Mouse (Mus musculus) hindbrain, embryonic 16.5 days (tissue): Measurements from ENCODE around the gene Pde1a. TPM values are rescaled to one million over a fixed set of nuclear protein-coding genes. Genes with fewer than 3 reads are reported as not detected.

ENCODE experiments used
- ATAC-seq: fragments of 200-750 bp; cut with Nextera tagmentation; 2 replicates; pipeline ENCODE4 v1.8.0; 2017; ENCODE audit warnings: moderate TSS enrichment, moderate library complexity
- H3K27ac ChIP-seq: fragments of 300-500 bp; sonication (generic); 2 replicates; pipeline ENCODE4 v1.5.1; 2014; ENCODE audit warnings: low read depth, mild to moderate bottlenecking, control low read depth, low read length, moderate library complexity
- H3K27me3 ChIP-seq: fragments of 300-500 bp; sonication (generic); replicated peaks from 2 replicates; pipeline ENCODE4 v1.6.1; 2014; ENCODE audit warnings: low read length; ENCODE audit not compliant: control insufficient read depth, insufficient read depth
- H3K36me3 ChIP-seq: fragments of 300-500 bp; sonication (generic); 2 replicates; pipeline ENCODE4 v1.6.1; 2014; ENCODE audit warnings: mild to moderate bottlenecking, low read length, moderate library complexity, mixed read lengths; ENCODE audit not compliant: control insufficient read depth, insufficient read depth
- H3K4me1 ChIP-seq: fragments of 300-500 bp; sonication (generic); 2 replicates; pipeline ENCODE4 v1.6.1; 2014; ENCODE audit warnings: low read depth, low read length; ENCODE audit not compliant: control insufficient read depth, insufficient read depth
- H3K4me2 ChIP-seq: fragments of 300-500 bp; sonication (generic); 2 replicates; pipeline ENCODE4 v1.6.1; 2014; ENCODE audit warnings: mild to moderate bottlenecking, low read length, control low read depth, moderate library complexity
- H3K4me3 ChIP-seq: fragments of 300-500 bp; sonication (generic); 2 replicates; pipeline ENCODE4 v1.5.1; 2014; ENCODE audit warnings: mild to moderate bottlenecking, low read length, control low read depth, moderate library complexity
- H3K9ac ChIP-seq: fragments of 300-500 bp; sonication (generic); 2 replicates; pipeline ENCODE4 v1.6.1; 2014; ENCODE audit warnings: low read depth, mild to moderate bottlenecking, control low read depth, low read length, moderate library complexity
- H3K9me3 ChIP-seq: fragments of 300-500 bp; sonication (generic); 2 replicates; pipeline ENCODE4 v1.6.1; 2014; ENCODE audit warnings: mild to moderate bottlenecking, low read length, moderate library complexity; ENCODE audit not compliant: control insufficient read depth
- WGBS: fragments of 180-500 bp; shearing (Covaris S2); extraction: QIAGEN DNeasy Blood & Tissue Kit; methylation state at CpG from one replicate; pipeline ENCODE4 v1.1.7; 2014; 5-methylcytosine and 5-hydroxymethylcytosine counted together
- polyA plus RNA-seq: library from polyadenylated mRNA; unstranded; fragments of >200 nt; fragmentation: Nextera tagmentation; extraction: Ambion mirVana; gene quantifications from 2 replicates; pipeline ENCODE4 v1.2.1, GENCODE M21; 2015

Gene Pde1a
- polyA plus RNA-seq, 1 experiment from 2014 or later, result 12.6 TPM

DNA sequence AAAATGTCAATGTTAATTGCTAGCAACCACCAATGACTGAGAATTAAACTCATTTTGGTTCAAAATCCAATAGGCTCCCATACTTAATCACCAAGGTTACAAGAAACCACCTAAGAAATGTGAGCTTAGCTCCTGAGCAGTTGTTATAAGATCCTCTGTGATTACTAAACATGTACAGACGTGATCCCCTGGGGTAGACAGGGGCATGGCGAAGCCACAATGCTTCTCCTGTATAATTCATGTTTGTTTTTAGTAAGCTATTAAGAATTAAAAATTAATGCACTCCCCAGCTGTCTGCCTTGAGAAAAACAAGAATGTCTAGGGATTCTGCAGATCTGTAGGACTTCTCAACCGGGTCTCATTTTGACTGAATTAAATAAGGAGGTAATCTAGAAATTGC, 309.7 kb downstream of the Pde1a start:
- H3K4me3 ChIP-seq, result no peak overlapping the region
- no peaks in the 10 kb centered on the region for H3K27me3 ChIP-seq
- H3K9me3 ChIP-seq, result no peaks in the 10 kb centered on the region
- H3K4me1 ChIP-seq, result no peaks in the 10 kb centered on the region
- no peak for ATAC-seq
- WGBS, result 59% methylated on average over 3 of the region's 3 CpGs
- no peaks in the 10 kb centered on the region for H3K36me3 ChIP-seq
- no peak overlapping the region for H3K9ac ChIP-seq
- H3K27ac ChIP-seq, result no peak overlapping the region
- H3K4me2 ChIP-seq, result no peak overlapping the region

DNA sequence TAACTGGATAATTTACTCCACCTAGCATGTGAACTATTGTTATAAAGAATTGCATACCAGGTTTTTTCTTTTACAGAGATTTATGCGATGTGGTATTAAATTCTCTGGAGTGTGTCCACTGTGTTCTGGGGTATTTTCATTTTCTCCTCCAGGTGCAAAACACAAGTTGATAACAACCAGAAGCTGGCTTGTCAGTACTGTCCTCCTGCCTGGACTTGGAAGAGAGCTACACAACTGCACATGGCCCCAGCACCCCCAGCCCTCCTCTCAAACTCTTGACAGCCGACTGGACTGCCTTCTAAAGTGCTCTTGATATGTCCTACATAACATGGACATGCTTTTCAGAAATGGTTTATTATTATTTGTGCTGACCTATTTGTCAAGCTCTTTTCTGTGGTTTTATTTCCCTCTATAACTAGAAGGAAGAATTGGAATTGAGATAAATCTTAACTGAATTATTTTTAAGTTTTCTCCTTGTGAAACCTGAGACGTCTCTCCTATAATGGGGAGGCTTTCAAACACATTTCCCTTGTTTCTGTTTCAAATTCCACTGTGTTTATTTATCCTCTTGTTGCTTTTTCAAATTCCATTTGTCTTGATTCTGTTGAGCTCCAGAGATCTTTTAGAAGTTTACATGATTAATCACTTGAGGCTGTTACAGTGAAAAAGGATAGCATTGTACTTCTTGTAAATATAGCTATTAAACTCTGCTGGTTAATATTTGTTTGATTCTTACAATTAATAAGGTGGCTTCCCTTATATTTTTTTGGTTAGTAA, 313.4 kb downstream of the Pde1a start:
- 73% methylated on average over 3 of the region's 3 CpGs for WGBS
- no peak overlapping the region for H3K9ac ChIP-seq

DNA sequence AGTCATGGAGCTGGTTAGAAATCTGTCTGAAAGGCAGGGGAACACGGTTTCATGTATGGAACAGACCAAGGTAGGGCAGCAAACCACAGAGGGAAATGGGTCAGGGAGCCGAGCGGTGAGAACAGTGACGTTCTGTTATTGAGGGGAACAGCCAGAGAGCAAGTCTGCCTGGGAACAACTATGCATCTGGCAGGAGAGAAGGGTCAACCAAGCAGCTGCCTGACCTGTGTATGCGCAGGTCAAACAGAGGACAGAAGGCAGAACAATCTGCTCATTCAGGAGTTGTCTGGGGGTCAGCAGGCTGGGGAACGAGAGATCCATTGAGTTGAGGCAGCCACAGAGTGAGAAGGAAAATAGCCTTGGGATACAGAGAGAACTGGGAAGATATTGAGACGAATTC, 330.6 kb downstream of the Pde1a start:
- no peak overlapping the region for H3K4me2 ChIP-seq
- H3K4me3 ChIP-seq, result no peak overlapping the region
- no peak overlapping the region for H3K9ac ChIP-seq
- 0 out of 2 replicates have a peak, but pooled peaks have one; percentile 30 for ATAC-seq
- H3K4me1 ChIP-seq, result no peaks in the 10 kb centered on the region
- no peak overlapping the region for H3K27ac ChIP-seq
- no peaks in the 10 kb centered on the region for H3K36me3 ChIP-seq
- H3K27me3 ChIP-seq, result no peaks in the 10 kb centered on the region
- 20% methylated on average over 7 of the region's 7 CpGs for WGBS
- no peaks in the 10 kb centered on the region for H3K9me3 ChIP-seq

More for the DNA sequence above, 313.4 kb downstream of the Pde1a start:
- H3K4me2 ChIP-seq, result no peak overlapping the region
- H3K4me3 ChIP-seq, result no peak overlapping the region
- no peak for ATAC-seq
- H3K9me3 ChIP-seq, result no peaks in the 10 kb centered on the region
- no peaks in the 10 kb centered on the region for H3K36me3 ChIP-seq
- H3K27me3 ChIP-seq, result no peaks in the 10 kb centered on the region
- H3K27ac ChIP-seq, result no peak overlapping the region
- H3K4me1 ChIP-seq, result no peaks in the 10 kb centered on the region

DNA sequence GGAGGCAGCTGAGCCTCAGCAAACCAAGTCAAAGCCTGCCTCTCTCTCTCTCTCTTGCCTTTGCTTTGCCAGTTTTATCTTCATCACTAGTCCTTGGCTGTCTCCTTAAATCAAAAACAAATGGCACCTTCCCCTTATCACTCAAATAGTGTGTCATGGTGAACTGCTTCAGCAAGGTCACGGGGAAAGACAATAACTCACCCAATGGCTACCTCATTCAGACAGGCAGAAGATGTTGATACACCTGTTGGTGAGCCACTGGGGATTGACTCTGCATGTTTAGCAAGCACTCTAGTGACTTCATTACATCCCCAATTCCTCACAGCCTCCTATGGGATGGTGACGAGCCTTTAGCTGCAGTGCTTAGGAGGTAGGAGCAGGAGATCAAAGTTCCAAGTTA, 331.8 kb downstream of the Pde1a start:
- Histone ChIP-seq H3K9me3 (no peaks in the 10 kb centered on the region), H3K4me3 (no peak overlapping the region), H3K27me3 (no peaks in the 10 kb centered on the region), H3K4me2 (no peak overlapping the region), H3K4me1 (no peaks in the 10 kb centered on the region), H3K36me3 (no peaks in the 10 kb centered on the region), H3K27ac (no peak overlapping the region), H3K9ac (no peak overlapping the region)
- ATAC-seq, result no peak
- 67% methylated on average over 2 of the region's 2 CpGs for WGBS

DNA sequence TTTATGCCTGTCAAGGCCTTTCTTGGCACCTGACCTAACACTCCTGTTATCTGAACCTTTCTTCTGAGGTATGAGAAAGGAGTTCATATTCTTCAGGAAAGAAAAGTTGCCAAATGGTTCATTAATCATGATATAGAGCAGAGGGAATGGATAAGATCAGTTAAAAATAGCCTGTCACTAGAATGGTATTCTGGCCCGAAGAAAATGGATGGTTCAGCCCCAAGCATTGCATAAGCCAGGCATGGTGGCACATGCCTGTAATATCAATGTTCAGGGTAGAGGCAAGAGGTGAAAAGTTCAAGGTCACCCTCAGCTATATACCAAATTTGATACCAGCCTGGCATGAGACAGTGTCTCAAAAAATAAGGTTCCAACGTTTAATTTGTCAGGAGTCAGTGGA, 336.1 kb downstream of the Pde1a start:
- Histone ChIP-seq H3K9me3 (no peaks in the 10 kb centered on the region), H3K4me3 (no peak overlapping the region), H3K27me3 (no peaks in the 10 kb centered on the region), H3K9ac (no peak overlapping the region), H3K27ac (no peak overlapping the region), H3K4me2 (no peak overlapping the region), H3K4me1 (no peaks in the 10 kb centered on the region), H3K36me3 (no peaks in the 10 kb centered on the region)
- 80% methylated on average over 2 of the region's 2 CpGs for WGBS
- no peak for ATAC-seq

DNA sequence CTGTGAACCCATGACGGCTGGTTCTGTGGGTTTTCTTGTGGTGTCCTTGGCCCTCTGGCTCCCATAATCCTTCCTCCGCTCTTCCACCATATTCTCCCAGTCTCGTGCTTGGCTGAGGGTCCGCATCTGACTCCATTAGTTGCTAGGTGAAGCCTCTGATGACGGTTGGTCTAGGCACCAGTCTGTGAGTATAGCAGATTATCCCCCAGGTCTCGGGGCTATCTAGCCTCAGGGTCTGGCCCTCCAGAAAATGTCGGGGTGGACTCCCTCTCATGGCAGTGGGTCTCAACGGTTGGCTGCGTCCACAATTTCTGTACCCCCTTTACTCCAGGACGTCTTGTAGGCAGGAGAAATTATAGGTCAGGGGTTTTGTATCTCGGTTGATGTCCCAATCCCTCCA, 342.8 kb downstream of the Pde1a start:
- Histone ChIP-seq H3K4me1 (no peaks in the 10 kb centered on the region), H3K4me3 (no peak overlapping the region), H3K9me3 (no peaks in the 10 kb centered on the region), H3K27me3 (no peaks in the 10 kb centered on the region), H3K9ac (no peak overlapping the region), H3K27ac (no peak overlapping the region), H3K36me3 (no peaks in the 10 kb centered on the region), H3K4me2 (no peak overlapping the region)
- ATAC-seq, result no peak
- 95% methylated on average over 11 of the region's 11 CpGs for WGBS

DNA sequence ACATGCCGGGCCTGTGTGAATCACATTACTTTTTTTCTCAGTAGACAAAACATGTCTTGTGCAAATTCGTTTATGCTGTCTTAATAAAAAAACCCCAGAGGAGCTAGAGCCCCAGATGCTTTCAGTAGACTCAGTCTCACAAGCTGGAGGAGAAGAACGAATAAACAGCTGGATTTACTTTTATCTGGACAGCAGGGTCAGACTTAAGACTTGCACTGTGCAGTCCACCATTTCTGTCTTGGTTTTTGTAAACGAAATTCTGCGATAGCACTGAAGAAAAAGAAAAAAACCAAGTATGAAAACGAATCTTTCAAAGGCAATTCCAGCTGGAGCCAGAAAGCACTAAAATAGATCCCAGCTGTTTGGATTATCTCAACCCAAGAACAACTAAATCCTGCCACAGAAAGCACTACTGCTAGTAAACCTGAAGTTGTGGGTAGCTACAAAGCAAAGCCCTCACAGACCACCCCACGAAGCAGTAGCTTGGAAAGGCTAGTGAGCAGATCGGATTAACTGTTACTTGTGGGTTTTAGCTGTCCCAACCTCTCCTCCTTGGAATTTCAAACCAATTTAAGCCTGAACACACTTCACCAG, 343.6 kb downstream of the Pde1a start:
- Histone ChIP-seq H3K27ac (no peak overlapping the region), H3K9ac (no peak overlapping the region), H3K9me3 (no peaks in the 10 kb centered on the region), H3K36me3 (no peaks in the 10 kb centered on the region), H3K4me1 (no peaks in the 10 kb centered on the region), H3K4me2 (no peak overlapping the region), H3K27me3 (no peaks in the 10 kb centered on the region), H3K4me3 (no peak overlapping the region)
- ATAC-seq, result no peak
- WGBS, result 74% methylated on average over 8 of the region's 8 CpGs

Other genes starting within 250 kb of the Pde1a start
- gene Prdx6b, start 163.0 kb upstream of the Pde1a start, polyA plus RNA-seq, result not detected in 2 replicates
- 61.6 and 65.3 TPM in 2 replicates for gene Dnajc10, start 186.0 kb upstream of the Pde1a start, polyA plus RNA-seq